Mouse (Mus musculus): ENCODE measurements at regions not wholly inside any gene's neighbourhood (a gene's known extent, or its start where the extent isn't known, plus 50 kb on each side); places are given as distances from the start of the nearest gene placed in this dataset.

DNA sequence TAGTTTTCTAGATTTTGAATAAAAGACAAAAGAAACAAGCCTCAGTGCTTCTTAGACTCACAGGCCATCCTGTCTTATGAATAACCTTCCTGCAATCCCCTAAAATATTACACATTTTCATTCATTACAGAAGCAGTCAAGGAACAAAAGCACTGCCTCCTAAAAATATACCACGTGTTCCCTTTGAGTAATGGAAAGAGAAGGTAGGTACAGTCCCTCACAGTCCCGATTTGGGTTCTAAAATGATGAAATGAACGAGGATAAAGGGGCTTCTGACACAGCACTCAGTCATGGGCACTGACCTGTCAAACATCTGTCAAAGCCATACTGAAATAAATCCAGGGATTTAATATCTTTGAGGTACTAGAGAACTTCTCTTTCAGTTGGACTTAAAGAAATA, 159.9 kb downstream of the AW209491 start:
- no peaks in the 10 kb centered on the region for H3K36me3 ChIP-seq (ENCODE audit: control insufficient read depth, insufficient read depth, low read length)
- H3K9me3 ChIP-seq (replicated peaks; ENCODE audit: control insufficient read depth, low read length, poor library complexity, severe bottlenecking) = no peaks in the 10 kb centered on the region
- 45% methylated on average over 3 of the region's 3 CpGs for WGBS
- no peaks in the 10 kb centered on the region for H3K27me3 ChIP-seq (ENCODE audit: control insufficient read depth, insufficient read depth, low read depth, low read length)
- no peaks in the 10 kb centered on the region for H3K4me1 ChIP-seq (ENCODE audit: control insufficient read depth, insufficient read depth, low read length)
- no peak overlapping the region for H3K4me3 ChIP-seq (ENCODE audit: low read depth, low read length)
- no peak overlapping the region for H3K9ac ChIP-seq (ENCODE audit: low read depth, low read length)
- ATAC-seq = no peak
- no peak overlapping the region for H3K27ac ChIP-seq (ENCODE audit: low read length)
- H3K4me2 ChIP-seq (ENCODE audit: low read length) = no peak overlapping the region

DNA sequence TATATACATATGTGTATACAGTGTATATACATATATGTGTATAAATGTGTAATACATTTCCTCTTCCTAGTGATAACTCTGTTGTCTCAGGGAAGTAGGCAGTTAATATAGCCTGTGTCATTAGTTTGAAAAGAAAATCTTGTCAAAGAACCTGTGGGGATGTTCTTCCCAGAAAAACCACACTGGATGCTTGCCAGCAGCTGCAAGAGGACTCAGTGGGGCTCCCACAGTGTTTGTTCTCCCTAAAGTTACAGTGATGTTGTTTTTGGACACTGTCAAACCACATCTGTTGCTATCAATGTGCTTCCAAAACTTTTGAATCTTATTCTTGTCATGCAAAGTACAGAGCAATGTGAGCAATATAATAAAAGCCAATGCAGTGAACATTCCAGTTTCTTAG, 170.3 kb downstream of the AW209491 start:
- Histone ChIP-seq H3K4me2 (ENCODE audit: low read length) (no peak overlapping the region), H3K27me3 (ENCODE audit: control insufficient read depth, insufficient read depth, low read depth, low read length) (no peaks in the 10 kb centered on the region), H3K36me3 (ENCODE audit: control insufficient read depth, insufficient read depth, low read length) (no peaks in the 10 kb centered on the region), H3K27ac (ENCODE audit: low read length) (no peak overlapping the region), H3K9me3 (replicated peaks; ENCODE audit: control insufficient read depth, low read length, poor library complexity, severe bottlenecking) (no peaks in the 10 kb centered on the region), H3K4me1 (ENCODE audit: control insufficient read depth, insufficient read depth, low read length) (peaks cover 2% of the 10 kb centered on the region; the same call in 1 of the 2 replicates), H3K9ac (ENCODE audit: low read depth, low read length) (no peak overlapping the region), H3K4me3 (ENCODE audit: low read depth, low read length) (no peak overlapping the region)
- no peak for ATAC-seq

DNA sequence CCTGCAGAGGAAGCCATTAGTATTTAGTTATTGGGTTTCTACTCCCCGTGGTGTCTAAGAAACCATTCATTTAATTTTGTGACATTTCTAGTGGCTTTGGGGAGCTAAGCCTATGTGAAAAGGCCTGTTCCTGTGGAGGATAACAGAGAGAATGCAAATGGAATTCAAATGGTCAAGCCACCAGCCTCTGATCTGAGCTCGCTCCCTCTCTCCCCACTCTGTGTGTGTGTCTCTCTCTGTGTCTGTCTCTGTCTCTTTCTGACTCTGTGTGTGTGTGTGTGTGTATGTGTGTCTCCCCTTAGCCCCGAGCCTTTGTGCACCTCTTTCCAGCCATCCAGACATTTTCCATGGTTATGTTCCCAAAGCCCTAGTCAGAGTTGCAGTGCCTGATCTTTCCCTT, 171.1 kb downstream of the AW209491 start:
- no peak overlapping the region for H3K4me2 ChIP-seq (ENCODE audit: low read length)
- H3K36me3 ChIP-seq (ENCODE audit: control insufficient read depth, insufficient read depth, low read length) = no peaks in the 10 kb centered on the region
- no peak overlapping the region for H3K4me3 ChIP-seq (ENCODE audit: low read depth, low read length)
- peaks cover 2% of the 10 kb centered on the region; the same call in 1 of the 2 replicates for H3K4me1 ChIP-seq (ENCODE audit: control insufficient read depth, insufficient read depth, low read length)
- ATAC-seq = peak; percentile 54; the same call in 1 of the 2 replicates
- no peak overlapping the region for H3K27ac ChIP-seq (ENCODE audit: low read length)
- no peaks in the 10 kb centered on the region for H3K27me3 ChIP-seq (ENCODE audit: control insufficient read depth, insufficient read depth, low read depth, low read length)
- WGBS = 6% methylated on average over 3 of the region's 3 CpGs
- H3K9me3 ChIP-seq (replicated peaks; ENCODE audit: control insufficient read depth, low read length, poor library complexity, severe bottlenecking) = no peaks in the 10 kb centered on the region
- no peak overlapping the region for H3K9ac ChIP-seq (ENCODE audit: low read depth, low read length)

DNA sequence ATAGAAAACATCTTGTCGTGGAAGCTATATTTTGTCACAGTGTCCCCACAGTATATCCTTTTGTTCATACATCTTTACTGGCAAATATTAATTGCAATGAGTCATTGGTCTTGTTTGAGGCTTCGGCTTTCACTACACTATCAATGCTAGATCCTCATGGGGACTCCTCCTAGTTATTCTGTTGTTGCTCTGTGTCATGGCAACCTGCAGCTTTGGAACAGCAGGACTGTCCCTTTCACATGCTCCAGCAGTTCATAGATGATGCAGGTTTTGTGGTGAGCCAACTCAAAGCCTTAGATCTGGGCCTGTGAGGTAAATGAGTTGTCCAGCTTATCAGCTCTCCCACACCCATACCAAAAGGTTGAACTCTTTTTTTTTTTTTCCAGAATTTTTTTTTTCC, 172.4 kb downstream of the AW209491 start:
- no peak for ATAC-seq
- Histone ChIP-seq H3K9ac (ENCODE audit: low read depth, low read length) (no peak overlapping the region), H3K4me3 (ENCODE audit: low read depth, low read length) (no peak overlapping the region), H3K27me3 (ENCODE audit: control insufficient read depth, insufficient read depth, low read depth, low read length) (no peaks in the 10 kb centered on the region), H3K9me3 (replicated peaks; ENCODE audit: control insufficient read depth, low read length, poor library complexity, severe bottlenecking) (no peaks in the 10 kb centered on the region), H3K27ac (ENCODE audit: low read length) (no peak overlapping the region), H3K4me2 (ENCODE audit: low read length) (no peak overlapping the region), H3K4me1 (ENCODE audit: control insufficient read depth, insufficient read depth, low read length) (peaks cover 2% of the 10 kb centered on the region; the same call in 1 of the 2 replicates), H3K36me3 (ENCODE audit: control insufficient read depth, insufficient read depth, low read length) (no peaks in the 10 kb centered on the region)
- WGBS = 66% methylated on average over 2 of the region's 2 CpGs

DNA sequence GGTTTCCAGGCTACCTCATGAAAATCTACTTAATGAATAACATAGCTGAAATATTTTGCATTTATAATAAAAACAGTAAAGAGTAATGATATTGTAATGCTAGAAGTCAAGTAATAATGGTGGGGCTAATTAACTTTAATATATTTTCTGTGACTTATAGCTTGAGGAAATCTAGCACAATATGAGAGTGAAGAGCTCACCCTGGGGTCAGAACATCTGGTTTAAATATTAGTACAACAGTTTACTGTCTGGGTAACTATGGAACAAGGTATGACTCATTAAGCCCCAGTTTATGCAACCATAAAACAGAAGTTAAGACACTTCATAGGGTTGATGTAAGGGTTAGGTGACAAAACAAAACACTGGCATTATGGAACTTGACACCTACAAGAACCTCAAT, 205.4 kb downstream of the AW209491 start:
- H3K27ac ChIP-seq (ENCODE audit: low read length) = no peak overlapping the region
- H3K9me3 ChIP-seq (replicated peaks; ENCODE audit: control insufficient read depth, low read length, poor library complexity, severe bottlenecking) = no peaks in the 10 kb centered on the region
- H3K4me1 ChIP-seq (ENCODE audit: control insufficient read depth, insufficient read depth, low read length) = no peaks in the 10 kb centered on the region
- H3K4me2 ChIP-seq (ENCODE audit: low read length) = no peak overlapping the region
- H3K9ac ChIP-seq (ENCODE audit: low read depth, low read length) = no peak overlapping the region
- H3K4me3 ChIP-seq (ENCODE audit: low read depth, low read length) = no peak overlapping the region
- no peak for ATAC-seq
- H3K27me3 ChIP-seq (ENCODE audit: control insufficient read depth, insufficient read depth, low read depth, low read length) = no peaks in the 10 kb centered on the region
- H3K36me3 ChIP-seq (ENCODE audit: control insufficient read depth, insufficient read depth, low read length) = no peaks in the 10 kb centered on the region
